Mouse (Mus musculus): Measurements from ENCODE around the gene Ddx19b.

- TF ChIP-seq MAFK (IDR thresholded peaks at IDR 0.05; ENCODE audit: insufficient read depth, low read depth, low read length) (no peak), ZC3H11A (IDR thresholded peaks at IDR 0.05; ENCODE audit: borderline replicate concordance, low read depth, low read length) (no peak), ZNF384 (IDR thresholded peaks at IDR 0.05; ENCODE audit: low read depth, low read length) (no peak), HCFC1 (IDR thresholded peaks at IDR 0.05; ENCODE audit: borderline replicate concordance, insufficient read depth, low read length) (no peak), CHD2 (IDR thresholded peaks at IDR 0.05; ENCODE audit: low read depth, low read length) (no peak)
Observed at GRCm38 (mm10) chr8:111062893-111063292, 31.3 kb upstream of the Ddx19b start.
